Mouse (Mus musculus): Measurements from ENCODE around the gene Zic5.

Zic5 gene

GRCm38 (mm10) chr14:122427654-122428053 lies 37.8 kb downstream of the Zic5 start:
- no peak for DNase-seq (ENCODE audit: low spot score)

GRCm38 (mm10) chr14:122427204-122427560 lies 38.3 kb downstream of the Zic5 start:
- no peak for DNase-seq (ENCODE audit: low spot score)

GRCm38 (mm10) chr14:122426529-122427203 lies 38.8 kb downstream of the Zic5 start:
- DNase-seq (ENCODE audit: low spot score) = no peak

- DNase-seq (ENCODE audit: low spot score) = no peak
These were observed 41.0 kb downstream of the Zic5 start for GRCm38 (mm10) chr14:122424441-122424840.

- no peak for DNase-seq (ENCODE audit: low spot score)
These were observed 49.2 kb downstream of the Zic5 start for GRCm38 (mm10) chr14:122416166-122416771.

- no peak for DNase-seq (ENCODE audit: low spot score)
These were observed 50.7 kb downstream of the Zic5 start for GRCm38 (mm10) chr14:122414786-122415185.

GRCm38 (mm10) chr14:122413542-122413928 lies 51.9 kb downstream of the Zic5 start:
- no peak for DNase-seq (ENCODE audit: low spot score)

GRCm38 (mm10) chr14:122412841-122413541 lies 52.5 kb downstream of the Zic5 start:
- no peak for DNase-seq (ENCODE audit: low spot score)
